Mouse (Mus musculus) neural tube, embryonic 14.5 days (tissue): ENCODE results near the gene Hs1bp3. TPM values are rescaled to one million over a fixed set of nuclear protein-coding genes. Genes with fewer than 3 reads are reported as not detected.
A peak's percentile ranks its signal among the peaks of the same experiment; 100 is the strongest.

Source experiments
- ATAC-seq: fragments of 200-750 bp; cut with Nextera tagmentation; 2 replicates; pipeline ENCODE4 v1.8.0; 2017; ENCODE audit warnings: low read depth, mild to moderate bottlenecking, moderate TSS enrichment, moderate library complexity
- H3K27ac ChIP-seq: fragments of 300-500 bp; sonication (generic); 2 replicates; pipeline ENCODE4 v1.5.1; 2014; ENCODE audit warnings: low read depth, mild to moderate bottlenecking, control low read depth, low read length, moderate library complexity, mixed read lengths
- H3K27me3 ChIP-seq: fragments of 300-500 bp; sonication (generic); 2 replicates; pipeline ENCODE4 v1.6.1; 2014; ENCODE audit warnings: low read length; ENCODE audit not compliant: control insufficient read depth, insufficient read depth
- H3K36me3 ChIP-seq: fragments of 300-500 bp; sonication (generic); 2 replicates; pipeline ENCODE4 v1.6.1; 2014; ENCODE audit warnings: low read length, mixed read lengths; ENCODE audit not compliant: control insufficient read depth, insufficient read depth
- H3K4me1 ChIP-seq: fragments of 300-500 bp; sonication (generic); 2 replicates; pipeline ENCODE4 v1.6.1; 2014; ENCODE audit warnings: low read length; ENCODE audit not compliant: control insufficient read depth, insufficient read depth
- H3K4me2 ChIP-seq: fragments of 300-500 bp; sonication (generic); 2 replicates; pipeline ENCODE4 v1.6.1; 2014; ENCODE audit warnings: mild to moderate bottlenecking, low read depth, low read length, control low read depth
- H3K4me3 ChIP-seq: fragments of 300-500 bp; sonication (generic); 2 replicates; pipeline ENCODE4 v1.5.1; 2014; ENCODE audit warnings: low read depth, low read length, control low read depth, mixed read lengths
- H3K9ac ChIP-seq: fragments of 300-500 bp; sonication (generic); replicated peaks from 2 replicates; pipeline ENCODE4 v1.6.1; 2014; ENCODE audit warnings: low read depth, mild to moderate bottlenecking, control low read depth, low read length, mixed read lengths
- H3K9me3 ChIP-seq: fragments of 300-500 bp; sonication (generic); 2 replicates; pipeline ENCODE4 v1.6.1; 2016; ENCODE audit warnings: low read length; ENCODE audit not compliant: control insufficient read depth
- WGBS: fragments of 180-500 bp; shearing (Covaris S2); extraction: QIAGEN DNeasy Blood & Tissue Kit; methylation state at CpG from one replicate; pipeline ENCODE4 v1.1.7; 2014; 5-methylcytosine and 5-hydroxymethylcytosine counted together
- polyA plus RNA-seq: library from polyadenylated mRNA; unstranded; fragments of >200 nt; fragmentation: Nextera tagmentation; extraction: Ambion mirVana; gene quantifications from 2 replicates; pipeline ENCODE4 v1.2.1, GENCODE M21; 2014

Hs1bp3 gene
- polyA plus RNA-seq, 1 experiment from 2014 or later = 6.2 TPM

GRCm38 (mm10) chr12:8361866-8362265 lies 48.6 kb downstream of the Hs1bp3 start:
- Histone ChIP-seq H3K4me3 (no peak overlapping the region), H3K9me3 (no peaks in the 10 kb centered on the region), H3K27me3 (no peaks in the 10 kb centered on the region), H3K4me2 (no peak overlapping the region), H3K4me1 (no peaks in the 10 kb centered on the region), H3K9ac (no peak overlapping the region), H3K36me3 (no peaks in the 10 kb centered on the region), H3K27ac (no peak overlapping the region)
- ATAC-seq = no peak
- 78% methylated on average over 5 of the region's 5 CpGs for WGBS

- WGBS = 85% methylated on average over 7 of the region's 7 CpGs
- ATAC-seq = no peak
- no peak overlapping the region for H3K9ac ChIP-seq
These were observed 49.2 kb downstream of the Hs1bp3 start for GRCm38 (mm10) chr12:8362400-8362799.

GRCm38 (mm10) chr12:8364321-8364838 lies 51.1 kb downstream of the Hs1bp3 start:
- WGBS = 13% methylated on average over 6 of the region's 6 CpGs
- ATAC-seq = peak; percentile 84

More at GRCm38 (mm10) chr12:8362400-8362799, 49.2 kb downstream of the Hs1bp3 start:
- Histone ChIP-seq H3K4me1 (no peaks in the 10 kb centered on the region), H3K27me3 (no peaks in the 10 kb centered on the region), H3K4me2 (no peak overlapping the region), H3K4me3 (no peak overlapping the region), H3K9me3 (no peaks in the 10 kb centered on the region), H3K27ac (no peak overlapping the region), H3K36me3 (no peaks in the 10 kb centered on the region)

GRCm38 (mm10) chr12:8365336-8365735 lies 52.1 kb downstream of the Hs1bp3 start:
- no peak overlapping the region for H3K9ac ChIP-seq
- H3K4me3 ChIP-seq = no peak overlapping the region
- ATAC-seq = 0 out of 2 replicates have a peak, but pooled peaks have one; percentile 25
- H3K4me2 ChIP-seq = no peak overlapping the region
- H3K9me3 ChIP-seq = no peaks in the 10 kb centered on the region
- no peak overlapping the region for H3K27ac ChIP-seq
- WGBS = 51% methylated on average over 7 of the region's 7 CpGs
- no peaks in the 10 kb centered on the region for H3K36me3 ChIP-seq
- no peaks in the 10 kb centered on the region for H3K4me1 ChIP-seq
- H3K27me3 ChIP-seq = no peaks in the 10 kb centered on the region

More at GRCm38 (mm10) chr12:8364321-8364838, 51.1 kb downstream of the Hs1bp3 start:
- Histone ChIP-seq H3K9ac (no peak overlapping the region), H3K4me3 (no peak overlapping the region), H3K36me3 (no peaks in the 10 kb centered on the region), H3K9me3 (no peaks in the 10 kb centered on the region), H3K27me3 (no peaks in the 10 kb centered on the region), H3K27ac (no peak overlapping the region), H3K4me2 (no peak overlapping the region), H3K4me1 (no peaks in the 10 kb centered on the region)

GRCm38 (mm10) chr12:8365905-8366576 lies 52.8 kb downstream of the Hs1bp3 start:
- no peaks in the 10 kb centered on the region for H3K4me1 ChIP-seq
- no peak overlapping the region for H3K4me2 ChIP-seq
- H3K4me3 ChIP-seq = no peak overlapping the region
- 79% methylated on average over 5 of the region's 5 CpGs for WGBS
- ATAC-seq = no peak
- H3K9ac ChIP-seq = no peak overlapping the region
- H3K27me3 ChIP-seq = no peaks in the 10 kb centered on the region
- H3K36me3 ChIP-seq = no peaks in the 10 kb centered on the region
- no peaks in the 10 kb centered on the region for H3K9me3 ChIP-seq
- H3K27ac ChIP-seq = no peak overlapping the region

- WGBS = 69% methylated on average over 3 of the region's 3 CpGs
- no peak for ATAC-seq
- H3K9ac ChIP-seq = no peak overlapping the region
These were observed 53.5 kb downstream of the Hs1bp3 start for GRCm38 (mm10) chr12:8366688-8367087.

GRCm38 (mm10) chr12:8371746-8372510 lies 58.7 kb downstream of the Hs1bp3 start:
- Histone ChIP-seq H3K27ac (no peak overlapping the region), H3K9ac (no peak overlapping the region), H3K4me3 (no peak overlapping the region), H3K27me3 (no peaks in the 10 kb centered on the region), H3K36me3 (no peaks in the 10 kb centered on the region), H3K9me3 (no peaks in the 10 kb centered on the region), H3K4me1 (no peaks in the 10 kb centered on the region), H3K4me2 (no peak overlapping the region)
- ATAC-seq = no peak
- WGBS = 80% methylated on average over 5 of the region's 5 CpGs

More at GRCm38 (mm10) chr12:8366688-8367087, 53.5 kb downstream of the Hs1bp3 start:
- Histone ChIP-seq H3K27ac (no peak overlapping the region), H3K36me3 (no peaks in the 10 kb centered on the region), H3K4me3 (no peak overlapping the region), H3K27me3 (no peaks in the 10 kb centered on the region), H3K4me1 (no peaks in the 10 kb centered on the region), H3K9me3 (no peaks in the 10 kb centered on the region), H3K4me2 (no peak overlapping the region)

GRCm38 (mm10) chr12:8372511-8373180 lies 59.4 kb downstream of the Hs1bp3 start:
- no peak for ATAC-seq
- Histone ChIP-seq H3K9me3 (no peaks in the 10 kb centered on the region), H3K27me3 (no peaks in the 10 kb centered on the region), H3K36me3 (no peaks in the 10 kb centered on the region), H3K9ac (no peak overlapping the region), H3K27ac (no peak overlapping the region), H3K4me3 (no peak overlapping the region), H3K4me2 (no peak overlapping the region), H3K4me1 (no peaks in the 10 kb centered on the region)
- 76% methylated on average over 7 of the region's 7 CpGs for WGBS
